Mouse (Mus musculus): ENCODE data around the gene Zfp273. TPM values are rescaled to one million over a fixed set of nuclear protein-coding genes. Genes with fewer than 3 reads are reported as not detected.

Zfp273 gene
- 13.7 TPM for polyA plus RNA-seq (2015; fragmentation: Illumina TruSeq; extraction: RNeasy Lipid Tissue Mini Kit (QIAGEN cat#74804); ENCODE audit: insufficient read depth, low replicate concordance)

DNA sequence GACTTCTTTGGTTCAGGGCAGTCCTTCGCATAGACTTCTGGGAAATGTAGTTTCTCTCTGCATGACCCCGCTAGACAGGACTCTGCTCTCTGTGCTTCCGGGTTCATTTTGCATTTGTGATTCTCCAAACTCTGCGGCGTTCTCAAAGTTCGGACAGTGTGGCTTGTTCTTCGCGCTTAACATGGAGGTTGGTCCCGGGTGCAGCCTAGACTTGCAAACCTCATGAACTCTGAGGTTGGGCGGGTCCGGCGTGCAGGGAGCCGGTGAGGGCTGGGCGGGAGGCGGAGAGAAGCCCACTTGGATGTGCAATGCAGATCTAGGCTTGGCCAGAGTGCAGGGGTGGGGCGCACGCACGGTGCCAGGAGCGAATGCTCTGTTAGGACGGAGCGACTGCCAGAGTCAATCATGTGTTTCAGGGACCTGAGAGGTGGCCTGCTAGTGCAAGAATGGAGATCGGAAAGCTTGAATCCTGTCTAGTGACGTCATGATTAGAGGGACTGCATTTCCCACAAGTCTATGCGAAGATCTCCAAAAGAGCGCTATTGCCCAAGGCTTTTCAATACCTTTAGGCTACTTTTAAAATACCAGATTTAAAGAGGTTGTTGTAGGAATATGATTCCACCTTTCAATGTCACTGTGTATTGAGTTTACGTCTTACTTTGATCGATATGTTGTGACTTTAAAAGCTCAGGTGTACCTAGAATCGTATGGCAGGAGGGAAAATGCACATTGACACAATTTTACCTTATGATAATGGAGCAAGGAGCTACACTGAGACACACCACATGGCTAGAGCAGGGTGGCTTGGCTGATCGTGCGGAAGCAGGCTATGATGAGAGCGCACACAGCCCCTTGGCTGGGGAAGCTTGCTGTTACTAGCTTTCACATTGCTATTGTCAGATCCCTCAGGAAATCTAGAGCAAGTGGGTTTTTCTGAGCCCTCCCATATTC is at the start of gene Zfp273:
Gene Zfp273 (plus strand): TSS at position 31 of the 951 bp plus-strand sequence.

DNA sequence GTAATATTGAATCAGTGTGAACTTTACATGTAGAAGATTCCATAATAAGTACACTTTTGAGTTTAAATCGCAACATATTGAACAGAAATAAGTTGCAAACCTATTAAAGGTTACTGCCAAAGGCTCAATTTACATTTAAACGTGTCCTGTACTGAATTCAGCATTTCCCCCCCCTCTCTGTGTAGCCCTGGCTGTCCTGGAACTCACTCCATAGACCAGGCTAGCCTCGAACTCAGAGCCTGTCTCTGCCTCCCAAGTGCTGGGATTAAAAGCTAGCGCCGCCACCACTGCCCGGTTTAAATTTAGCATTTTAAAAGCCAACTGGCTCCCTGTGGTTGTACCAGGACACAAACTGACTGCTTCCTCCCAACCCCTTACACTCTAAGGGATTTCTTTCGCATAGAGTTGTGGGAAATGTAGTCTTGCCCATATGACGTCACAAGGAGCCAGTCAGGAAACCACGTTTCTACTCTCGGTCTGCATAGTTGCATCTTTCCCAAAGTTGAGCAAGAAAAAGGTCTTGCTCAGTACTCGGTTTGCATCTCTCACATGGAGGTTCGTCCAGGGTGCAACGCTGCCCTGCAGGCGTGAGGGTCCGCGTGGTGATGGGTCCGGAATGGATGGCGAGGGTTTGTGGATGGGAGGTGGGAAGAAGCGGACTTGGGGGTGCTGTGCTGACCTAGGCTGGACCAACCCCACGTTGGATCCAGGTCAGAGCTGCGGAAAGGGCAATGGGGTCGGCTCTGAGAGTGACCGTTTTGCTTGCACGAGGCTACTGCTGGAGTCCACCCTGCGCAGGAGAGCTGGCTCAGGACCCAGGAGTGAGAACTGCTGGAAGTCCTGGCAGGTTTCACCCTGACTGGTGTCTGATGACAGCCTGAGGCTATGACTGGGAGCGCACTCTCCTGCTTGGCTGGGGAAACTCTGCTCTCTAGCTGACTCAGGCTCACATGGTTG is 34.0 kb upstream of the Zfp273 start, which contains the start of gene Zfp493:
Gene Zfp493 (plus strand): TSS at position 429 of the 957 bp plus-strand sequence.

DNA sequence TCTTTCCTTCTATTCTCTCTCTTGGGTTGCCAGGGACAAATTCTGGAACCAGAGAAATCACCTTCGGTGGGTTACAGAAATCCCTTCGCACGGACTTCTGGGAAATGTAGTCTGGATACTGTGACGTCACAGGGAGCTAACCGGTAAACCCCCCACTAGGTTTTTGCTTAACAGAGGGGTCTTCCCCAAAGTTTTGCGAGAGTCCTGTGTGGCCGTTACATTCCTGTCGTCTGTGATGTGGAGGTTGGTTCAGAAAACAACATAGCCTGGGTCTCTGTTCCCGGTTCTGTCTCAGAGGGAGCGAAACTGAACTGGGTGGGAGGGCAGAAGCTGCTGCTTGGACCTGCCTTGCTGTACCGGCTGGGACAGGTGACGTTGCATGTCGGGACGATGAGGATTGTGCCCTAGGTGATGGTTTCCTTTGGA is 17.4 kb downstream of the Zfp273 start, which contains the start of gene Gm10037:
Gene Gm10037 (plus strand): TSS at position 196 of the 426 bp plus-strand sequence.

GRCm38 (mm10) chr13:67863026-67863425 is 49.5 kb downstream of the Zfp273 start, which contains the start of gene BC048507:
BC048507 (plus strand) TSS chr13:67863326.

Other genes starting within 250 kb of the Zfp273 start
- 21.6 TPM for gene Zfp729b, start 204.0 kb upstream of the Zfp273 start, polyA plus RNA-seq (2015; fragmentation: Illumina TruSeq; extraction: RNeasy Lipid Tissue Mini Kit (QIAGEN cat#74804); ENCODE audit: insufficient read depth, low replicate concordance)
- not detected for gene Gm49345, start 176.0 kb upstream of the Zfp273 start, polyA plus RNA-seq (2015; fragmentation: Illumina TruSeq; extraction: RNeasy Lipid Tissue Mini Kit (QIAGEN cat#74804); ENCODE audit: insufficient read depth, low replicate concordance)
- gene Zfp729a, start 175.9 kb upstream of the Zfp273 start, polyA plus RNA-seq (2015; fragmentation: Illumina TruSeq; extraction: RNeasy Lipid Tissue Mini Kit (QIAGEN cat#74804); ENCODE audit: insufficient read depth, low replicate concordance): 19.4 TPM
- 21.3 TPM for gene Zfp738, start 126.7 kb upstream of the Zfp273 start, polyA plus RNA-seq (2015; fragmentation: Illumina TruSeq; extraction: RNeasy Lipid Tissue Mini Kit (QIAGEN cat#74804); ENCODE audit: insufficient read depth, low replicate concordance)
- 22.6 TPM for gene Zfp65, start 84.6 kb upstream of the Zfp273 start, polyA plus RNA-seq (2015; fragmentation: Illumina TruSeq; extraction: RNeasy Lipid Tissue Mini Kit (QIAGEN cat#74804); ENCODE audit: insufficient read depth, low replicate concordance)
- 14.7 TPM for gene Zfp85, start 58.5 kb upstream of the Zfp273 start, polyA plus RNA-seq (2015; fragmentation: Illumina TruSeq; extraction: RNeasy Lipid Tissue Mini Kit (QIAGEN cat#74804); ENCODE audit: insufficient read depth, low replicate concordance)
- gene Zfp493, start 34.0 kb upstream of the Zfp273 start, polyA plus RNA-seq (2015; fragmentation: Illumina TruSeq; extraction: RNeasy Lipid Tissue Mini Kit (QIAGEN cat#74804); ENCODE audit: insufficient read depth, low replicate concordance): 5.3 TPM
- 5.2 TPM for gene Gm10037, start 17.4 kb downstream of the Zfp273 start, polyA plus RNA-seq (2015; fragmentation: Illumina TruSeq; extraction: RNeasy Lipid Tissue Mini Kit (QIAGEN cat#74804); ENCODE audit: insufficient read depth, low replicate concordance)
- not detected for gene BC048507, start 49.6 kb downstream of the Zfp273 start, polyA plus RNA-seq (2015; fragmentation: Illumina TruSeq; extraction: RNeasy Lipid Tissue Mini Kit (QIAGEN cat#74804); ENCODE audit: insufficient read depth, low replicate concordance)